Mouse (Mus musculus) central nervous system, embryonic 14 days (tissue): ENCODE measurements around the gene Inhbc. TPM values are rescaled to one million over a fixed set of nuclear protein-coding genes. Genes with fewer than 3 reads are reported as not detected.

Experiments
- polyA plus RNA-seq: library from polyadenylated mRNA; depleted of rRNA; stranded (reverse); fragments of >200 nt; gene quantifications from 2 replicates; pipeline ENCODE4 v1.2.3, GENCODE M21; 2012; rRNA removed

Gene Inhbc
- polyA plus RNA-seq, result not detected in 2 replicates

GRCm38 (mm10) chr10:127369834-127370820 lies at the start of gene Inhbc:
Inhbc (minus strand) TSS chr10:127370431.

GRCm38 (mm10) chr10:127380251-127380691 lies 10.0 kb upstream of the Inhbc start, which contains the start of gene R3hdm2:
R3hdm2 (plus strand) TSS chr10:127380327.

GRCm38 (mm10) chr10:127353909-127354895 lies 16.0 kb downstream of the Inhbc start, which contains the start of gene Inhbe:
Inhbe (minus strand) TSS chr10:127354411.

GRCm38 (mm10) chr10:127341891-127342639 lies 28.2 kb downstream of the Inhbc start, which contains the start of gene Gli1:
Gli1 (minus strand) TSS chr10:127341974.

GRCm38 (mm10) chr10:127321621-127322020 lies 48.6 kb downstream of the Inhbc start, which contains the start of gene Arhgap9:
Arhgap9 (plus strand) TSS chr10:127321964.

GRCm38 (mm10) chr10:127311476-127312355 lies 58.5 kb downstream of the Inhbc start, which contains the start of gene Mars:
Mars (minus strand) TSS chr10:127311786.

Other genes with a start within 250 kb of the Inhbc start
- 94.0 and 95.8 TPM in 2 replicates for gene Os9, start 249.3 kb downstream of the Inhbc start, polyA plus RNA-seq
- gene B4galnt1, start 205.2 kb downstream of the Inhbc start, polyA plus RNA-seq, result 41.1 and 50.7 TPM in 2 replicates
- gene Slc26a10, start 189.8 kb downstream of the Inhbc start, polyA plus RNA-seq, result 2.4 and 2.8 TPM in 2 replicates
- gene Arhgef25, start 180.3 kb downstream of the Inhbc start, polyA plus RNA-seq, result 106 and 125 TPM in 2 replicates
- gene Dtx3, start 174.7 kb downstream of the Inhbc start, polyA plus RNA-seq, result 465 and 469 TPM in 2 replicates
- gene Pip4k2c, start 158.8 kb downstream of the Inhbc start, polyA plus RNA-seq, result 23.0 and 24.3 TPM in 2 replicates
- gene Kif5a, start 107.1 kb downstream of the Inhbc start, polyA plus RNA-seq, result 115 and 116 TPM in 2 replicates
- gene Dctn2, start 104.1 kb downstream of the Inhbc start, polyA plus RNA-seq, result 328 and 341 TPM in 2 replicates
- 49.6 and 66.7 TPM in 2 replicates for gene Mbd6, start 81.4 kb downstream of the Inhbc start, polyA plus RNA-seq
- 89.7 and 94.2 TPM in 2 replicates for gene Mars, start 58.6 kb downstream of the Inhbc start, polyA plus RNA-seq
- gene Arhgap9, start 48.5 kb downstream of the Inhbc start, polyA plus RNA-seq, result 1.2 and 1.3 TPM in 2 replicates
- gene Gli1, start 28.5 kb downstream of the Inhbc start, polyA plus RNA-seq, result 9.4 and 26.2 TPM in 2 replicates
- not detected in 2 replicates for gene Inhbe, start 16.0 kb downstream of the Inhbc start, polyA plus RNA-seq
- 62.5 and 71.6 TPM in 2 replicates for gene R3hdm2, start 9.9 kb upstream of the Inhbc start, polyA plus RNA-seq
- 9.7 and 15.0 TPM in 2 replicates for gene Stac3, start 131.3 kb upstream of the Inhbc start, polyA plus RNA-seq
- 10.8 and 13.2 TPM in 2 replicates for gene Ndufa4l2, start 144.5 kb upstream of the Inhbc start, polyA plus RNA-seq
- gene Shmt2, start 152.0 kb upstream of the Inhbc start, polyA plus RNA-seq, result 91.9 and 95.9 TPM in 2 replicates
- 26.9 and 35.5 TPM in 2 replicates for gene Nxph4, start 164.1 kb upstream of the Inhbc start, polyA plus RNA-seq